In the genomic region with DNA sequence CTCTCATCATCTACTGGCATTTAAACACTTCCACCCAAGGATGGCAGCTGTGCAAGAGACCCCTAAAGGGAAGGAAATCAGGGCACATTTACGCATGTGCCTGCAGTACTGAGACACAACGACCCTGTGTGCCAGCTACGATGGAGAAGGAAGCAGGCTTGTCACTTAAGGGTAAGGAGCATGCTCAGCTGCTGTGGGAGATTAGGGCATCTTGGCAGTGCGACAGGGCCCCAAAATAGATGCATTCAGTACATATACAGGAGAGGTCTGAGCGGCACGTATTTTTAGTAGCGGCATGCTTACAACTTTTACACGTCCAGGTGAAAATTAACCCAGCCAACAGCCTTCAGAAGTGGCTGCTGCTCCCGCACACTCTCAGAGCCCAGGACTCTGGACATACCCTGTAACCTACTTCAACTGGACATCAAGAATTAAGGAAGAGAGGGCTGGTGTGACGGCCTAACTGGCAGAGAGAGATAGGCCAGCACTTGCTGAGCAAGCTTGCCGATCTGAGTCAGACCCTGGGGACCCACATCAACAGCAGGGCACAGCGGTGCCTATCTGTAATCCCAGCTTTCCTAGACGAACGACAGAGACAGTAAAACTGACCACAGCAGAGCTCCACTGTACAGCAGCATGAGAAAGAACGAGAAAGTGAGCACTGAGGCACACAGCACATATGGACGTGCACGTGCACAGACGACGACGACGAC, we compare ENCODE assay signal across 8 mouse cellular contexts. TPM values are rescaled to one million over a fixed set of nuclear protein-coding genes. Genes with fewer than 3 reads are reported as not detected.
DNase-seq lines count a peak whose midpoint lies in the region; ATAC-seq and TF ChIP-seq lines count a peak whose summit lies in the region.

No protein-coding gene starts in this region.

- no peak overlapping the region for H3K27ac ChIP-seq in intestine, embryonic 16.5 days (ENCODE audit: low read length)
- H3K27ac ChIP-seq in intestine, embryonic 15.5 days = no peak overlapping the region
- H3K27ac ChIP-seq in heart, adult 2 months = peak overlapping the region; percentile 77
- H3K27ac ChIP-seq in liver, embryonic 13.5 days = peak overlapping the region; percentile 6; the same call in 1 of the 2 replicates

- no peak overlapping the region for H3K4me3 ChIP-seq in intestine, embryonic 16.5 days (ENCODE audit: low read length)
- H3K4me3 ChIP-seq in intestine, embryonic 15.5 days (replicated peaks) = no peak overlapping the region
- H3K4me3 ChIP-seq in heart, adult 2 months = no peak overlapping the region
- no peak overlapping the region for H3K4me3 ChIP-seq in liver, embryonic 13.5 days (replicated peaks)

- peaks cover 15% of the 10 kb centered on the region for H3K4me1 ChIP-seq in intestine, embryonic 16.5 days (ENCODE audit: control insufficient read depth, insufficient read depth, low read length)
- peaks cover 19% of the 10 kb centered on the region for H3K4me1 ChIP-seq in intestine, embryonic 15.5 days (replicated peaks)
- peaks cover 25% of the 10 kb centered on the region for H3K4me1 ChIP-seq in heart, adult 2 months (ENCODE audit: control insufficient read depth, insufficient read depth, low read length)
- peaks cover 54% of the 10 kb centered on the region for H3K4me1 ChIP-seq in liver, embryonic 13.5 days (replicated peaks)

- no peak for ATAC-seq in intestine, embryonic 16.5 days
- no peak for ATAC-seq in intestine, embryonic 15.5 days
- ATAC-seq in liver, embryonic 13.5 days (ENCODE audit: low read depth) = peak; percentile 66

- 0 out of 2 replicates have a peak, but pooled peaks have one; percentile 24 for TF ChIP-seq POLR2A in heart, adult 2 months (IDR thresholded peaks at IDR 0.05; ENCODE audit: insufficient read depth, low read depth, low read length)

- TF ChIP-seq CTCF in heart, adult 2 months (IDR thresholded peaks at IDR 0.05) = no peak

- TF ChIP-seq EP300 in heart, adult 2 months (IDR thresholded peaks at IDR 0.05; ENCODE audit: insufficient read depth, low read depth, low read length) = peak; percentile 72; the same call in 1 of the 2 replicates

- no peak overlapping the region for H3K4me2 ChIP-seq in intestine, embryonic 16.5 days (ENCODE audit: low read depth, low read length)
- no peak overlapping the region for H3K4me2 ChIP-seq in intestine, embryonic 15.5 days (replicated peaks)
- H3K4me2 ChIP-seq in liver, embryonic 13.5 days = no peak overlapping the region

- WGBS in intestine, embryonic 16.5 days = 78% methylated on average over 21 of the region's 21 CpGs
- 78% methylated on average over 21 of the region's 21 CpGs for WGBS in intestine, embryonic 15.5 days
- WGBS in heart, adult 2 months = 38% methylated on average over 21 of the region's 21 CpGs
- 39% methylated on average over 21 of the region's 21 CpGs for WGBS in liver, embryonic 13.5 days (ENCODE audit: insufficient replicate concordance)

- peak; percentile 83 for DNase-seq in brain, adult 2 months (ENCODE audit: low read depth, low spot score)
- peak; percentile 56 to 78 for DNase-seq in heart, adult 2 months
- DNase-seq in liver, embryonic 13.5 days = no peak
- DNase-seq in testis, postnatal 10 days (ENCODE audit: low spot score) = no peak
- DNase-seq in layer of hippocampus, adult 9-10 months (ENCODE audit: low spot score) = no peak
- no peak for DNase-seq in ovary, postnatal 14 days (ENCODE audit: low spot score)

- H3K27me3 ChIP-seq in intestine, embryonic 16.5 days (replicated peaks; ENCODE audit: control insufficient read depth, insufficient read depth, low read length) = no peaks in the 10 kb centered on the region
- no peaks in the 10 kb centered on the region for H3K27me3 ChIP-seq in intestine, embryonic 15.5 days (replicated peaks)
- H3K27me3 ChIP-seq in heart, adult 2 months (ENCODE audit: control insufficient read depth, insufficient read depth, low read length) = no peaks in the 10 kb centered on the region
- H3K27me3 ChIP-seq in liver, embryonic 13.5 days = no peaks in the 10 kb centered on the region

- H3K9ac ChIP-seq in intestine, embryonic 16.5 days (ENCODE audit: low read depth, low read length) = 0 out of 2 replicates have a peak overlapping the region, but pooled peaks have one; percentile 27
- no peak overlapping the region for H3K9ac ChIP-seq in intestine, embryonic 15.5 days
- H3K9ac ChIP-seq in heart, adult 2 months (ENCODE audit: low read depth, low read length) = peak overlapping the region; percentile 3; the same call in 1 of the 2 replicates
- H3K9ac ChIP-seq in liver, embryonic 13.5 days = 0 out of 2 replicates have a peak overlapping the region, but pooled peaks have one; percentile 13

- peaks cover 12% of the 10 kb centered on the region for H3K79me2 ChIP-seq in heart, adult 2 months (replicated peaks; ENCODE audit: control insufficient read depth, insufficient read depth, low read length)

- intact Hi-C loops in heart, adult 2 months (cut with DNase I) = no loop called here

- no peaks in the 10 kb centered on the region for H3K36me3 ChIP-seq in intestine, embryonic 16.5 days (ENCODE audit: control insufficient read depth, insufficient read depth, low read length)
- H3K36me3 ChIP-seq in intestine, embryonic 15.5 days = 0 out of 2 replicates have a peak, but pooled peaks cover 4% of the 10 kb centered on the region
- H3K36me3 ChIP-seq in heart, adult 2 months (ENCODE audit: control insufficient read depth, insufficient read depth, low read length) = no peaks in the 10 kb centered on the region
- peaks cover 8% of the 10 kb centered on the region; the same call in 1 of the 2 replicates for H3K36me3 ChIP-seq in liver, embryonic 13.5 days

- no peaks in the 10 kb centered on the region for H3K9me3 ChIP-seq in intestine, embryonic 16.5 days (ENCODE audit: control insufficient read depth, low read length)
- no peaks in the 10 kb centered on the region for H3K9me3 ChIP-seq in intestine, embryonic 15.5 days
- H3K9me3 ChIP-seq in liver, embryonic 13.5 days (replicated peaks) = no peaks in the 10 kb centered on the region

RNA-seq across cellular contexts. Expression of a gene that starts 19.6 kb away (rescaled TPM):
- polyA plus RNA-seq in intestine, embryonic 16.5 days (2015; fragmentation: Nextera tagmentation; extraction: Ambion mirVana) = 56.6 and 57.4 TPM in 2 replicates
- polyA plus RNA-seq in intestine, embryonic 15.5 days (2015; fragmentation: Nextera tagmentation; extraction: Ambion mirVana) = 71.2 and 71.7 TPM in 2 replicates
- total RNA-seq in heart, adult 2 months (2021) = 100 to 1,000 TPM; 330 to 346 TPM
- 143 and 189 TPM in 2 replicates for polyA plus RNA-seq in heart, adult 2 months (2012; rRNA removed)
- 31.3 and 33.9 TPM in 2 replicates for polyA plus RNA-seq in liver, embryonic 13.5 days (2015; fragmentation: Nextera tagmentation; extraction: Ambion mirVana)

RNA-seq across cellular contexts. Expression of a gene that starts 31.3 kb away (rescaled TPM):
- polyA plus RNA-seq in intestine, embryonic 16.5 days (2015; fragmentation: Nextera tagmentation; extraction: Ambion mirVana) = not detected in 2 replicates
- not detected in 2 replicates for polyA plus RNA-seq in intestine, embryonic 15.5 days (2015; fragmentation: Nextera tagmentation; extraction: Ambion mirVana)
- total RNA-seq in heart, adult 2 months (2021) = not detected
- not detected in 2 replicates for polyA plus RNA-seq in heart, adult 2 months (2012; rRNA removed)
- not detected in 2 replicates for polyA plus RNA-seq in liver, embryonic 13.5 days (2015; fragmentation: Nextera tagmentation; extraction: Ambion mirVana)

RNA-seq across cellular contexts. Expression of a gene that starts 32.8 kb away (rescaled TPM):
- 853 and 934 TPM in 2 replicates for polyA plus RNA-seq in intestine, embryonic 16.5 days (2015; fragmentation: Nextera tagmentation; extraction: Ambion mirVana)
- polyA plus RNA-seq in intestine, embryonic 15.5 days (2015; fragmentation: Nextera tagmentation; extraction: Ambion mirVana) = 973 and 1,022 TPM in 2 replicates
- total RNA-seq in heart, adult 2 months (2021) = 100 to 1,000 TPM; 529 to 604 TPM
- polyA plus RNA-seq in heart, adult 2 months (2012; rRNA removed) = 448 and 482 TPM in 2 replicates
- 778 and 786 TPM in 2 replicates for polyA plus RNA-seq in liver, embryonic 13.5 days (2015; fragmentation: Nextera tagmentation; extraction: Ambion mirVana)

RNA-seq across cellular contexts. Expression of a gene that starts 38.1 kb away (rescaled TPM):
- polyA plus RNA-seq in intestine, embryonic 16.5 days (2015; fragmentation: Nextera tagmentation; extraction: Ambion mirVana) = 39.7 and 46.7 TPM in 2 replicates
- 29.7 and 38.2 TPM in 2 replicates for polyA plus RNA-seq in intestine, embryonic 15.5 days (2015; fragmentation: Nextera tagmentation; extraction: Ambion mirVana)
- total RNA-seq in heart, adult 2 months (2021) = 1 to 10 TPM; 9.1 TPM
- polyA plus RNA-seq in heart, adult 2 months (2012; rRNA removed) = 14.1 and 22.4 TPM in 2 replicates
- polyA plus RNA-seq in liver, embryonic 13.5 days (2015; fragmentation: Nextera tagmentation; extraction: Ambion mirVana) = 13.1 and 13.7 TPM in 2 replicates

RNA-seq across cellular contexts. Expression of a gene that starts 47.4 kb away (rescaled TPM):
- polyA plus RNA-seq in intestine, embryonic 16.5 days (2015; fragmentation: Nextera tagmentation; extraction: Ambion mirVana) = 286 and 319 TPM in 2 replicates
- 298 and 307 TPM in 2 replicates for polyA plus RNA-seq in intestine, embryonic 15.5 days (2015; fragmentation: Nextera tagmentation; extraction: Ambion mirVana)
- total RNA-seq in heart, adult 2 months (2021) = 10 to 100 TPM; 47.5 to 48.2 TPM
- 73.8 and 78.0 TPM in 2 replicates for polyA plus RNA-seq in heart, adult 2 months (2012; rRNA removed)
- 226 and 262 TPM in 2 replicates for polyA plus RNA-seq in liver, embryonic 13.5 days (2015; fragmentation: Nextera tagmentation; extraction: Ambion mirVana)

Comparison
In these comparisons a context has a peak if more than half of its experiments do, and no peak if none do; other contexts are left out.
1. H3K27ac ChIP-seq: peak in heart, adult 2 months (single experiment) and liver, embryonic 13.5 days (single experiment); none in intestine, embryonic 16.5 days (single experiment) and intestine, embryonic 15.5 days (single experiment).
2. DNase-seq: peak in brain, adult 2 months (single experiment) and heart, adult 2 months (2 of 2); none in liver, embryonic 13.5 days (single experiment), testis, postnatal 10 days (single experiment), layer of hippocampus, adult 9-10 months (single experiment) and ovary, postnatal 14 days (single experiment).